Mouse (Mus musculus): ENCODE results near the gene Erc2. TPM values are rescaled to one million over a fixed set of nuclear protein-coding genes. Genes with fewer than 3 reads are reported as not detected.
A peak's percentile ranks its signal among the peaks of the same experiment; 100 is the strongest.
"Not testable (repeated sequence)": the region's sequence is repeated elsewhere in the genome, so short reads cannot be mapped to it uniquely, and the experiment has no call there.

The Erc2 gene
- total RNA-seq, 2 experiments from 2014 or later: 227 to 232 TPM

- intact Hi-C loops (cut with DNase I): no loop called here
- DNase-seq (ENCODE audit: low spot score in 2 of 2): no peak
These were observed 251.4 kb downstream of the Erc2 start for GRCm38 (mm10) chr14:27873619-27874018.

- intact Hi-C loops (cut with DNase I): loop anchor here (2.0 kb wide), 2 partner anchors 15 to 23 kb away; no protein-coding TSS in a partner anchor
- DNase-seq (ENCODE audit: low spot score in 2 of 2): peak; percentile 68 to 90
These were observed 253.8 kb downstream of the Erc2 start for GRCm38 (mm10) chr14:27875991-27876411.

- intact Hi-C loops (cut with DNase I): no loop called here
- DNase-seq (ENCODE audit: low spot score in 2 of 2): no peak
These were observed 259.7 kb downstream of the Erc2 start for GRCm38 (mm10) chr14:27881972-27882371.

GRCm38 (mm10) chr14:27886337-27886736 lies 264.1 kb downstream of the Erc2 start:
- intact Hi-C loops (cut with DNase I); DNase-seq (ENCODE audit: low spot score in 2 of 2): not testable (repeated sequence)

- intact Hi-C loops (cut with DNase I): no loop called here
- no peak for DNase-seq (ENCODE audit: low spot score in 2 of 2)
These were observed 265.3 kb downstream of the Erc2 start for GRCm38 (mm10) chr14:27887488-27887887.

GRCm38 (mm10) chr14:27889650-27890049 lies 267.4 kb downstream of the Erc2 start:
- intact Hi-C loops (cut with DNase I): no loop called here
- no peak for DNase-seq (ENCODE audit: low spot score in 2 of 2)

GRCm38 (mm10) chr14:27892416-27892815 lies 270.2 kb downstream of the Erc2 start:
- peak in 1 of 2 experiments; percentile 22 for DNase-seq (ENCODE audit: low spot score in 2 of 2)
- intact Hi-C loops (cut with DNase I): no loop called here

GRCm38 (mm10) chr14:27901772-27902171 lies 279.5 kb downstream of the Erc2 start:
- DNase-seq (ENCODE audit: low spot score in 2 of 2): peak in 1 of 2 experiments; percentile 62
- intact Hi-C loops (cut with DNase I): loop anchor here (5.0 kb wide), 2 partner anchors 39 to 76 kb away; no protein-coding TSS in a partner anchor

- no peak for DNase-seq (ENCODE audit: low spot score in 2 of 2)
- intact Hi-C loops (cut with DNase I): no loop called here
These were observed 299.6 kb downstream of the Erc2 start for GRCm38 (mm10) chr14:27921656-27922373.

GRCm38 (mm10) chr14:27927369-27927768 lies 305.1 kb downstream of the Erc2 start:
- intact Hi-C loops (cut with DNase I): no loop called here
- peak in 1 of 2 experiments; percentile 36 for DNase-seq (ENCODE audit: low spot score in 2 of 2)

- intact Hi-C loops (cut with DNase I): no loop called here
- no peak for DNase-seq (ENCODE audit: low spot score in 2 of 2)
These were observed 311.3 kb downstream of the Erc2 start for GRCm38 (mm10) chr14:27933533-27933932.

- intact Hi-C loops (cut with DNase I): no loop called here
- peak in 1 of 2 experiments; percentile 20 for DNase-seq (ENCODE audit: low spot score in 2 of 2)
These were observed 313.5 kb downstream of the Erc2 start for GRCm38 (mm10) chr14:27935714-27936113.

- no peak for DNase-seq (ENCODE audit: low spot score in 2 of 2)
- intact Hi-C loops (cut with DNase I): no loop called here
These were observed 315.7 kb downstream of the Erc2 start for GRCm38 (mm10) chr14:27937922-27938321.

- intact Hi-C loops (cut with DNase I): no loop called here
- DNase-seq (ENCODE audit: low spot score in 2 of 2): no peak
These were observed 323.0 kb downstream of the Erc2 start for GRCm38 (mm10) chr14:27945276-27945675.

- intact Hi-C loops (cut with DNase I): no loop called here
- DNase-seq (ENCODE audit: low spot score in 2 of 2): no peak
These were observed 324.0 kb downstream of the Erc2 start for GRCm38 (mm10) chr14:27946211-27946610.

GRCm38 (mm10) chr14:27948391-27948790 lies 326.2 kb downstream of the Erc2 start:
- DNase-seq (ENCODE audit: low spot score in 2 of 2): no peak
- intact Hi-C loops (cut with DNase I): no loop called here

- intact Hi-C loops (cut with DNase I): no loop called here
- DNase-seq (ENCODE audit: low spot score in 2 of 2): no peak
These were observed 331.6 kb downstream of the Erc2 start for GRCm38 (mm10) chr14:27953814-27954213.

- no peak for DNase-seq (ENCODE audit: low spot score in 2 of 2)
- intact Hi-C loops (cut with DNase I): no loop called here
These were observed 334.6 kb downstream of the Erc2 start for GRCm38 (mm10) chr14:27956801-27957200.

- no peak for DNase-seq (ENCODE audit: low spot score in 2 of 2)
- intact Hi-C loops (cut with DNase I): loop anchor here (10.0 kb wide), 1 partner anchor 169 kb away; no protein-coding TSS in a partner anchor
These were observed 351.5 kb downstream of the Erc2 start for GRCm38 (mm10) chr14:27973701-27974100.

GRCm38 (mm10) chr14:27975661-27976060 lies 353.4 kb downstream of the Erc2 start:
- peak; percentile 54 to 94 for DNase-seq (ENCODE audit: low spot score in 2 of 2)
- intact Hi-C loops (cut with DNase I): loop anchor here (5.0 to 10.0 kb wide), 3 partner anchors 73 to 171 kb away; no protein-coding TSS in a partner anchor

GRCm38 (mm10) chr14:27984758-27985157 lies 362.5 kb downstream of the Erc2 start:
- DNase-seq (ENCODE audit: low spot score in 2 of 2): peak; percentile 30 to 63
- intact Hi-C loops (cut with DNase I): no loop called here

All from left cerebral cortex, postnatal 25 days (tissue).